Mouse (Mus musculus) lung, embryonic 14.5 days (tissue): Measurements from ENCODE around the gene Gpr34. TPM values are rescaled to one million over a fixed set of nuclear protein-coding genes. Genes with fewer than 3 reads are reported as not detected.

Experiments used
- ATAC-seq: fragments of 200-750 bp; cut with Nextera tagmentation; 2 replicates; pipeline ENCODE4 v1.8.0; 2017; ENCODE audit warnings: mild to moderate bottlenecking, moderate TSS enrichment, moderate library complexity; ENCODE audit not compliant: insufficient read depth
- DNase-seq: peaks from one replicate; pipeline ENCODE4 v3.0.0-alpha.2; 2015
- H3K27ac ChIP-seq: fragments of 300-500 bp; sonication (generic); 2 replicates; pipeline ENCODE4 v1.5.1; 2014; ENCODE audit warnings: low read depth, mild to moderate bottlenecking, moderate library complexity
- H3K27me3 ChIP-seq: fragments of 300-500 bp; sonication (generic); 2 replicates; pipeline ENCODE4 v1.6.1; 2014; ENCODE audit warnings: low read length, control low read depth; ENCODE audit not compliant: insufficient read depth
- H3K36me3 ChIP-seq: fragments of 300-500 bp; sonication (generic); 2 replicates; pipeline ENCODE4 v1.6.1; 2014; ENCODE audit warnings: control low read depth; ENCODE audit not compliant: insufficient read depth
- H3K4me1 ChIP-seq: fragments of 300-500 bp; sonication (generic); 2 replicates; pipeline ENCODE4 v1.6.1; 2014; ENCODE audit warnings: antibody characterized with exemption, control low read depth; ENCODE audit not compliant: insufficient read depth
- H3K4me2 ChIP-seq: fragments of 300-500 bp; sonication (generic); 2 replicates; pipeline ENCODE4 v1.6.1; 2014; ENCODE audit warnings: mild to moderate bottlenecking
- H3K4me3 ChIP-seq: fragments of 300-500 bp; sonication (generic); 2 replicates; pipeline ENCODE4 v1.5.1; 2014; ENCODE audit warnings: low read depth, low read length
- H3K9ac ChIP-seq: fragments of 300-500 bp; sonication (generic); 2 replicates; pipeline ENCODE4 v1.6.1; 2014
- H3K9me3 ChIP-seq: fragments of 300-500 bp; sonication (generic); 2 replicates; pipeline ENCODE4 v1.6.1; 2016; ENCODE audit warnings: low read depth, low read length, control low read depth
- CTCF ChIP-seq: IDR thresholded peaks from 2 replicates; pipeline ENCODE4 v1.5.1; 2016; ENCODE audit warnings: antibody characterized with exemption, low read depth
- WGBS: fragments of 180-500 bp; shearing (Covaris S2); extraction: QIAGEN DNeasy Blood & Tissue Kit; methylation state at CpG from one replicate; pipeline ENCODE4 v1.1.7; 2014; 5-methylcytosine and 5-hydroxymethylcytosine counted together
- polyA plus RNA-seq: library from polyadenylated mRNA; unstranded; fragments of >200 nt; fragmentation: Nextera tagmentation; extraction: Ambion mirVana; gene quantifications from 2 replicates; pipeline ENCODE4 v1.2.1, GENCODE M21; 2014

The Gpr34 gene
- polyA plus RNA-seq, 1 experiment from 2014 or later: 2.5 TPM

DNA sequence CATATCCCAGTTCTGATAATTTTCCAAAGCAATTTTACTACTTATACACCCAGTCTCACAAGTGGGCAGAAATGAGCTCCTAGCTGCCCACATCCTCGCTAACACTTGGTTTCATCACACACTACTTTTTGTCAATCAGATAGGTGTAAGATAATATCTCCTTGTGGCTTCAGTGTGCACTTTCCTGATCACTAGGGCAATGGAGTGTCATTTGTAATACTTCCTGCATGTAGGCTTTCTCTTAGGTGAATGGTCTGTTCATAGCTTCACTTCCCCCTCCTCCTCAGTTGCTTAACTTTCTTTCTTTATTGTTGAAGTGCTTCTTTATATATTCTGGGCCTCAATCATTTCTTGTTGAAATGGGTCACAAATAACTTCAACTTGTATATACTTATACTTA, 20.4 kb downstream of the Gpr34 start:
- no peak for TF ChIP-seq CTCF
- no peak for DNase-seq
- Histone ChIP-seq H3K27me3 (no peaks in the 10 kb centered on the region), H3K4me3 (no peak overlapping the region), H3K4me1 (no peaks in the 10 kb centered on the region), H3K9ac (no peak overlapping the region), H3K36me3 (no peaks in the 10 kb centered on the region), H3K4me2 (no peak overlapping the region), H3K9me3 (no peaks in the 10 kb centered on the region), H3K27ac (no peak overlapping the region)
- whole genome bisulfite sequencing: 86% methylated on average over 1 of the region's 1 CpGs
- ATAC-seq: no peak

DNA sequence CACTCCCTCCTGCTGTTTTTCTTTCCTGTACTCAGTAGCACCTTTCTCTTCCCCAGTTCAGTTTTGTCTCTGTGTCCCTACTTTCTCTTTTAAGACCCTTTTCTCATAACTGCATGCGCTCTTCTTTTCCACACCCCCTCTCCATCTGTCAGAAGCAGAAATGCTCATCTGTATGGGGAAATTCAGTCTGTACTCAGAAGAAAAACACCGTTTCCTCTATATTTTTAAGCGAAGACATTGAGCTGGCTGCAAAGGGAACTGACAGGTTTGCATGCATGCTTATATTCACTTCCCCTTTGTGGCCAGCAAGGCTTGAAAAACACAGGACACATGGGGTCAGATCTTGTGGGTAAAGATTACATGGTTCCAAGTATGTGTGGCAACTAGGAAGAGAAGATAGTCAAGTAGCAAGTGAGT, 23.1 kb downstream of the Gpr34 start:
- H3K4me3 ChIP-seq: no peak overlapping the region
- H3K9ac ChIP-seq: no peak overlapping the region
- H3K4me2 ChIP-seq: no peak overlapping the region
- DNase-seq (no peak), ATAC-seq (no peak)
- H3K36me3 ChIP-seq: no peaks in the 10 kb centered on the region
- H3K4me1 ChIP-seq: no peaks in the 10 kb centered on the region
- H3K27me3 ChIP-seq: no peaks in the 10 kb centered on the region
- 78% methylated on average over 3 of the region's 3 CpGs for WGBS
- H3K27ac ChIP-seq: no peak overlapping the region
- no peaks in the 10 kb centered on the region for H3K9me3 ChIP-seq
- TF ChIP-seq CTCF: no peak

DNA sequence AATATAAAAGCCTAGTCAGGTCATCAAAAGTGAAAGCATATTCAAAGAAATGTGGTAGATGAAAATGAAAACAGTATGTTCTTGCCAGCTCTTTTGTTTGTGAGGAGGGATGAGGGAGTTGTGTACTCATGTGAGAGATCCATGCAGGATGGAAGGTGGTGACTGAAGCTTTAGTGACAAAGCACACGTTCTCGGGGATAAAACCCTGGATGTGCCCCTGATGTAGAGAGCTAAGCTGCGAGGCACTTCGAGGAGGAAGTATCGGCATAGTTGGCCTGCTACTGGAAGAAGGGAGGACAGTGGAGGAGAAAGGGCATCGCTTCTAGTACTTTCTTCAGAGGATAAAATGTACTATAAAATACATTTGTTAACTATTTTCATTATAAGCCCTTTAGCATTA, 24.0 kb downstream of the Gpr34 start:
- Histone ChIP-seq H3K27ac (no peak overlapping the region), H3K4me3 (no peak overlapping the region), H3K36me3 (no peaks in the 10 kb centered on the region), H3K9ac (no peak overlapping the region), H3K9me3 (no peaks in the 10 kb centered on the region), H3K4me2 (no peak overlapping the region), H3K4me1 (no peaks in the 10 kb centered on the region), H3K27me3 (no peaks in the 10 kb centered on the region)
- no peak for ATAC-seq
- 74% methylated on average over 6 of the region's 6 CpGs for WGBS
- no peak for TF ChIP-seq CTCF
- DNase-seq: no peak

DNA sequence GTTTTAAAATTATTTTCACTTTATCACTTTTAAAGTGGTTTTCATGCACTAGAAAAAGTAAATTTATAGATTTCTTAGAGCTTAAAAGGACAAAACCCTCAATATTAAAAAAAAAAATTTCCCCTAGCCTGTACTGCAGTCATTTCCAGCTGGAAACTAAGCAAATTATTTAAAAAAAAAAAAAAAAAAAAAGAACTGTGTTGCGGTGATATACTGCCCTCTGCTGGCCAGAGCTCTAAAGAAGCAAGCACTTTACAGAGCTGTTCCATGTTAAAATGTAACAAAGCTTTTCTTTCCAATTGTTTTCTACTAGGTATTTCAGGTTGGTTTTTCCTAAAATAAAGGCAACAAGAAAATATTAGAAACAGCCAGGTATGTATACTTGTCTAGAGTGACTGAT, 24.8 kb downstream of the Gpr34 start:
- no peaks in the 10 kb centered on the region for H3K9me3 ChIP-seq
- DNase-seq: peak; percentile 79
- 0% methylated on average over 1 of the region's 1 CpGs for WGBS

DNA sequence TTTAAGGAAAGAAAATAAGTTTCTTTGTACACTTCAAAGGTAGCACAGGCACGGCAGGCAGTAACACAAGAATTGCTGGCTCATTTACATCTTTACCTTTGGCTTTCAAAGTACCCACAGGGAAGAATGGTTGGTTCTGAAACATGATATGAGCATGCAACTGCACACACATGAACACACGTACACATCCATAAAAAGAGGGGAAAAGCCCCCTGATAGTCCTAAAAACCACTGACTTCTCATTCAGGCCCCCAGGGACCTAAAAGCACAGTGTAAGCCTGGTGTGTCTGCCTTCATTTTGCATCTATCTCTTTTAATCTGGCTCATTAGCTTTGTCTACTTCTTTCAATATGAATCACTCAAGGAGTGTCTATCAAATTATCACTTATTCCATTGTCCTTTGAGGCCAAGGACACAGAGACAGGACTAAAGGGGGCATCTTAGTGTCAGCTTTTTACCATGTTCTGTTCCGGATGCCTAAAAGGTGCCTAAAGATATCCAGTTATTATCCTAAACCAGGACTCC, 26.8 kb downstream of the Gpr34 start:
- H3K9ac ChIP-seq: no peak overlapping the region
- H3K4me2 ChIP-seq: no peak overlapping the region
- H3K4me3 ChIP-seq: no peak overlapping the region
- ATAC-seq (no peak), DNase-seq (no peak)
- H3K27me3 ChIP-seq: no peaks in the 10 kb centered on the region
- H3K9me3 ChIP-seq: no peaks in the 10 kb centered on the region
- no peaks in the 10 kb centered on the region for H3K36me3 ChIP-seq
- WGBS: 78% methylated on average over 3 of the region's 3 CpGs
- H3K27ac ChIP-seq: no peak overlapping the region
- TF ChIP-seq CTCF: no peak
- H3K4me1 ChIP-seq: no peaks in the 10 kb centered on the region

More for the DNA sequence above, 24.8 kb downstream of the Gpr34 start:
- peak; percentile 66 for TF ChIP-seq CTCF
- no peak for ATAC-seq
- H3K27ac ChIP-seq: no peak overlapping the region
- H3K36me3 ChIP-seq: no peaks in the 10 kb centered on the region
- H3K4me1 ChIP-seq: no peaks in the 10 kb centered on the region
- H3K4me2 ChIP-seq: no peak overlapping the region
- H3K9ac ChIP-seq: no peak overlapping the region
- no peaks in the 10 kb centered on the region for H3K27me3 ChIP-seq
- no peak overlapping the region for H3K4me3 ChIP-seq

DNA sequence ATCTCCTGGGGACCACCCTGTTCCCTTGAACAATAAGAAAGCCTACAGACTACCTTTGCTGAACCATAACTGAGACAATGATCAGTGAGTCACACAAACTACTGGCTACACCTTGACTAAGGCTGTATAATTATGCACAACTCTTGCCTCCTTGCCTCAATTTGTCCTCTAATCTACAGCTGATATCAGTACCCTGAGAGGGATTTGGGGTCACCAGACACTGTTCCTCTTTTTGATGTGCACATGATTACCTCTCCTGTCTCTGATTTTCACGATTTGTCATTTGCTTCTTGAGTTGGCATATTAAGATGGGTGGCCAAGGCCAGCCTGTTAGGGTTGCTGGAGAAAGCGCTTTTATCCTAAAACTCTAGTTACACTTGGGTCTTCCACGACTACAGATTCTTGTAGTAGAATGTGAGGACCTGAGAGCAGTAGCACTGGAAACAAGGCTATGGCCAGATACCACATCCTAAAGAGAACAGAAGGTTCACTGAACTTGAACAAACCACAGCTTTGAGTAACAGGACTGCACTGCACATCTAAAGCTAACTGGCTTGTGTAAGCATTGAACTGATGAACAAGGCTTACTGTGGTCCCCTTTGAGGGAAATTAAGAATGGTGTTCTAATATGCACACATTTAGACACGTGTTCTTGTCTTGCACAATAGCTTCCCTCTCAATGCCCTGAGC, 27.5 kb downstream of the Gpr34 start:
- Histone ChIP-seq H3K4me3 (no peak overlapping the region), H3K27ac (no peak overlapping the region), H3K36me3 (no peaks in the 10 kb centered on the region), H3K9ac (no peak overlapping the region), H3K4me2 (no peak overlapping the region), H3K27me3 (no peaks in the 10 kb centered on the region), H3K9me3 (no peaks in the 10 kb centered on the region), H3K4me1 (no peaks in the 10 kb centered on the region)
- no peak for ATAC-seq
- no peak for TF ChIP-seq CTCF
- 78% methylated on average over 4 of the region's 4 CpGs for WGBS
- no peak for DNase-seq

DNA sequence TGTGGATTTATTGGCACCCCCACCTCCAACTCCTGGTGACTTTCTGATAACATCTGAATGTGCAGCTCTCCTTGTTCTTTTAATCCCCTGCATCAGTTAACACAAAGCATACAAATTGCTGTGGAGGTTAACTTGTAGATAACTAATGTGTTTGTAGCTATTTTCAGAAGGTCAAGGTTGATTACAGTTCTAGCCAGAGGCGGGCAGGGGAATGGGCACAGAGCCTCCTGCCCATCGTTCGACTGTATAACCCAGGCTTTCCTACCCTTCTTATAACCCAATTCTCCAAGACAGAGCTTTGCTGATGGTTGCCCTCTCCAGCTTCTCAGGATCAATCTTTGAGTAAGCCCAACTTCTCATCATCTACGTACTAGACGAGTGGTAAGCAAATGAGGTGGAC, 29.2 kb downstream of the Gpr34 start, which contains the start of gene Gpr82:
Gene Gpr82 (plus strand): TSS at position 301 of the 400 bp plus-strand sequence.
- H3K27me3 ChIP-seq: no peaks in the 10 kb centered on the region
- WGBS: 92% methylated on average over 5 of the region's 5 CpGs
- TF ChIP-seq CTCF: no peak

More for the DNA sequence above, 29.2 kb downstream of the Gpr34 start, which contains the start of gene Gpr82:
- DNase-seq (no peak), ATAC-seq (no peak)
- Histone ChIP-seq H3K4me1 (no peaks in the 10 kb centered on the region), H3K9me3 (no peaks in the 10 kb centered on the region), H3K4me2 (no peak within 1 kb of the TSS), H3K36me3 (no peaks in the 10 kb centered on the region), H3K27ac (no peak within 1 kb of the TSS), H3K9ac (no peak within 1 kb of the TSS), H3K4me3 (no peak within 1 kb of the TSS)
